ENCODE assay signal across 18 mouse cellular contexts in the genomic region with DNA sequence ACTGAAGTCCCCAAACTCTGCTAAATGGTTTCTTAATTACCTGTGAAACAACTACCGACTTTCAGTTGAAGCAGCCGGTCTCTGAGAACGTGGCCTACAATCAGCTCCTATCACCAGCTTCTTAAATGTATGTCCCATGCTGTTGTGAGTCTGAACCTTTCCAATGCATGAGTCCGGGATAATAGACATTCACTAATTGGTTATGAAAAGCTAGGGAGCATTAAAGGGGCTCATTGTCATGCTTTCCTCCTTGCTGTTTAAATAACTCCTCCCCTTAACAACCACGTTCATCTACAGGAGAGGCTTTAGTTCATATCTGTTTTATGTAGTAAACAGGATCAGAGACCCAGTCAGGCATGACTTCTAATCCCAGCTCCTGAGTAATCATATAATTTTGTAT.
"Had no signal": no experiment of that assay in that cellular context is flagged by ENCODE, and none has a peak within 500 bp of the region (broad histone marks: within the 10 kb centered on the region; RNA-seq: fewer than 3 reads in every experiment).

No protein-coding gene starts in this region.

- H3K4me1 ChIP-seq: midbrain, embryonic 10.5 days; neural tube, embryonic 12.5 days; neural tube, embryonic 15.5 days had no signal

- H3K4me3 ChIP-seq: midbrain, embryonic 10.5 days; midbrain, embryonic 13.5 days; myocyte; neural tube, embryonic 12.5 days; neural tube, embryonic 15.5 days had no signal

- H3K9me3 ChIP-seq: midbrain, embryonic 10.5 days; midbrain, embryonic 13.5 days; neural tube, embryonic 12.5 days; neural tube, embryonic 15.5 days had no signal

- H3K4me2 ChIP-seq: lung, embryonic 14.5 days; midbrain, embryonic 13.5 days; neural tube, embryonic 12.5 days; neural tube, embryonic 15.5 days had no signal

- DNase-seq: lung, adult 18-20 months; lung, embryonic 14.5 days; lung, postnatal 10 days; lung, postnatal 4 days; right cerebral cortex, adult 18-20 months; right cerebral cortex, postnatal 25 days; right cerebral cortex, postnatal 4 days; spleen, adult 18-20 months; thymus, adult 18-20 months; thymus, postnatal 14 days; thymus, postnatal 36 days had no signal

- H3K36me3 ChIP-seq: midbrain, embryonic 10.5 days; midbrain, embryonic 13.5 days; neural tube, embryonic 12.5 days; neural tube, embryonic 15.5 days had no signal

- H3K9ac ChIP-seq: liver, embryonic 14.5 days; lung, embryonic 14.5 days; midbrain, embryonic 13.5 days; neural tube, embryonic 12.5 days; neural tube, embryonic 15.5 days had no signal

- H3K27me3 ChIP-seq: midbrain, embryonic 13.5 days; neural tube, embryonic 12.5 days; neural tube, embryonic 15.5 days had no signal

- H3K27ac ChIP-seq: liver, embryonic 14.5 days; midbrain, embryonic 10.5 days; midbrain, embryonic 13.5 days; neural tube, embryonic 12.5 days; neural tube, embryonic 15.5 days had no signal

- ATAC-seq: midbrain, embryonic 13.5 days; midbrain, embryonic 16.5 days had no signal
